Mouse (Mus musculus) heart, postnatal 0 days (tissue): ENCODE results near the gene Snrpg. TPM values are rescaled to one million over a fixed set of nuclear protein-coding genes. Genes with fewer than 3 reads are reported as not detected.

Experiments used
- ATAC-seq: fragments of 200-750 bp; cut with Nextera tagmentation; 2 replicates; pipeline ENCODE4 v1.8.0; 2017; ENCODE audit warnings: low read depth, moderate number of reproducible peaks, moderate library complexity; ENCODE audit not compliant: insufficient read depth
- DNase-seq: peaks from one replicate; pipeline ENCODE4 v3.0.0-alpha.2; 2016; ENCODE audit warnings: low spot score
- H3K27ac ChIP-seq: fragments of 300-500 bp; sonication (generic); 2 replicates; pipeline ENCODE4 v1.5.1; 2014; ENCODE audit warnings: low read depth, mild to moderate bottlenecking
- H3K27me3 ChIP-seq: fragments of 300-500 bp; sonication (generic); 2 replicates; pipeline ENCODE4 v1.6.1; 2014; ENCODE audit warnings: low read length, mixed read lengths; ENCODE audit not compliant: control insufficient read depth, insufficient read depth
- H3K36me3 ChIP-seq: fragments of 300-500 bp; sonication (generic); replicated peaks from 2 replicates; pipeline ENCODE4 v1.6.1; 2014; ENCODE audit warnings: low read length, mixed read lengths; ENCODE audit not compliant: control insufficient read depth, insufficient read depth
- H3K4me1 ChIP-seq: fragments of 300-500 bp; sonication (generic); 2 replicates; pipeline ENCODE4 v1.6.1; 2014; ENCODE audit warnings: antibody characterized with exemption; ENCODE audit not compliant: control insufficient read depth, insufficient read depth
- H3K4me2 ChIP-seq: fragments of 300-500 bp; sonication (generic); 2 replicates; pipeline ENCODE4 v1.6.1; 2014; ENCODE audit warnings: low read depth, mild to moderate bottlenecking, low read length, moderate library complexity
- H3K4me3 ChIP-seq: fragments of 300-500 bp; sonication (generic); 2 replicates; pipeline ENCODE4 v1.5.1; 2014; ENCODE audit warnings: low read depth, low read length
- H3K9ac ChIP-seq: fragments of 300-500 bp; sonication (generic); replicated peaks from 2 replicates; pipeline ENCODE4 v1.6.1; 2014; ENCODE audit warnings: low read depth, low read length, mixed read lengths
- H3K9me3 ChIP-seq: fragments of 300-500 bp; sonication (generic); replicated peaks from 2 replicates; pipeline ENCODE4 v1.6.1; 2016; ENCODE audit warnings: low read length; ENCODE audit not compliant: control insufficient read depth
- CTCF ChIP-seq: IDR thresholded peaks from 2 replicates; pipeline ENCODE4 v1.5.1; 2016; ENCODE audit warnings: antibody characterized with exemption, control low read depth, low read depth
- EP300 ChIP-seq: IDR thresholded peaks from 2 replicates; pipeline ENCODE4 v1.6.1; 2016; ENCODE audit warnings: antibody characterized with exemption, low read depth
- WGBS: fragments of 180-500 bp; shearing (Covaris S2); extraction: QIAGEN DNeasy Blood & Tissue Kit; methylation state at CpG from one replicate; pipeline ENCODE4 v1.1.7; 2014; 5-methylcytosine and 5-hydroxymethylcytosine counted together
- polyA plus RNA-seq: library from polyadenylated mRNA; unstranded; fragments of >200 nt; fragmentation: Nextera tagmentation; extraction: Ambion mirVana; gene quantifications from 2 replicates; pipeline ENCODE4 v1.2.1, GENCODE M21; 2015
- total RNA-seq: library from RNA; depleted of rRNA; stranded (reverse); fragments of >200 nt; gene quantifications from 2 replicates; pipeline ENCODE4 v1.2.3, GENCODE M21; 2014; ENCODE audit warnings: low replicate concordance

Snrpg gene
- total and polyA plus RNA-seq, 2 experiments from 2014 or later, result 35.6 to 170 TPM

DNA sequence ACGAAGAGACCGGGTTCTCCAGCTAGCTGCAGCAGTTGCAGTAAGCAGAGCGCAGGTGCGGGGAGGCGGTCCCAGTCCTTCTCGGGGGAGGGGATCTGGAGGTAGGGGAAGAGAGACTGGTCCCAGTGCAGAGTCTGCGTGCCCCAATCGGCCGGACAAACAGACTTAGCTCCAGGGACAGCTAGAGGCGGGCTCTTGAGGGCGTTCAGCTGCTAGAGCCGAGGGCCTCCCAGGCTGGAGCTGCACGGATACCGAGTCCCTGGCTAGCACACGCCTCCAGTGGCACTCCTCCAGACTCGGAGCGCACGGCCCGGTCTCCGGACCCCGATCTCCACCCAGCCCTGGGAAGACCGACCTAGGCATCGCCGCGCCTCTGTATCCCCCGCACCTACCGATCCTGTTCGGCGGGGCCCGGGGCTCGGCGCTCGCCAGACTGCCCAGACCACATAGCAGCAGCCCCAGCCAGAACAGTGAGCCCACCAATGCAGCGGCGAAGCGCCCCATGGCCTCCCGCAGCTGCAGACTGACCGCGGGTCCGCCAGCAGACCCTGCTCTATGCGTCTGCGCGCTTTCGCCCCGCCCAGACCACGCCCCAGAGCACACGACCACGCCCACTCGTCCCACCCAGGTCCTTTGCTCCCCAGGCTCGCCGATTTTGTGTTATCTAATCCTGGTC is 25.6 kb downstream of the Snrpg start, which contains the start of gene Pcyox1:
TSS of gene Pcyox1 (minus strand) at position 574 of the 676 bp plus-strand sequence.
- WGBS, result under 1% methylated on average over 51 of the region's 51 CpGs
- Histone ChIP-seq H3K4me2 (peak within 1 kb of the TSS; percentile 74), H3K4me1 (peaks cover 24% of the 10 kb centered on the region), H3K9ac (peak within 1 kb of the TSS; percentile 66), H3K4me3 (peak within 1 kb of the TSS; percentile 78), H3K27me3 (no peaks in the 10 kb centered on the region), H3K36me3 (peaks cover 8% of the 10 kb centered on the region), H3K27ac (peak within 1 kb of the TSS; percentile 81), H3K9me3 (no peaks in the 10 kb centered on the region)
- DNase-seq, result peak; percentile 86
- peak; percentile 93 for ATAC-seq
- TF ChIP-seq CTCF (no peak), EP300 (no peak)

GRCm38 (mm10) chr6:86397257-86397980 is 26.3 kb downstream of the Snrpg start:
- peak overlapping the region; percentile 81 for H3K27ac ChIP-seq
- peaks cover 24% of the 10 kb centered on the region for H3K4me1 ChIP-seq
- peak overlapping the region; percentile 66; the same call in 1 of the 2 replicates for H3K9ac ChIP-seq
- ATAC-seq, result no peak; the same call in 1 of the 2 replicates
- H3K4me3 ChIP-seq, result peak overlapping the region; percentile 78
- H3K36me3 ChIP-seq, result peaks cover 1% of the 10 kb centered on the region
- TF ChIP-seq CTCF (no peak), EP300 (no peak)
- no peaks in the 10 kb centered on the region for H3K27me3 ChIP-seq
- DNase-seq, result no peak
- H3K4me2 ChIP-seq, result peak overlapping the region; percentile 74
- no peaks in the 10 kb centered on the region for H3K9me3 ChIP-seq
- WGBS, result 2% methylated on average over 14 of the region's 14 CpGs

DNA sequence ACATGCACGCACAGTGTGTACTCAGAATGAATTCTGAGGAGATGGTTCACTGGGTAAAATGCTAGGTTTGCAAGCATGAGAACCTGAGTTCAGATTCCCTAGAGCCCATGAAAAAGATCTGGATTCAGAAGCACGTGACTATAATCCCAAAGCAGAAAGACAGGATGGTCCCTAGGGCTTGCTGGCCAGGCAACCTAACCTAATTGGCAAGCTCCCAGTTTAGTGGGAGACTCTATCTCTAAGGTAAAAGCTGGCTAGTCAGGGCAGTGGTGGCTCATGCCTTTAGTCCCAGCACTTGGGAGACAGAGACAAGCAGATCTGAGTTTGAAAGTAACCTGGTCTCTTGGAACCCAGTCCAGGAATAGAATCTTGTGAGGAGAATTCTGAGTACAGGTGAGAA is 27.9 kb downstream of the Snrpg start:
- Histone ChIP-seq H3K4me2 (no peak overlapping the region), H3K36me3 (no peaks in the 10 kb centered on the region), H3K4me1 (peaks cover 24% of the 10 kb centered on the region), H3K4me3 (no peak overlapping the region), H3K9me3 (no peaks in the 10 kb centered on the region), H3K9ac (no peak overlapping the region), H3K27ac (no peak overlapping the region), H3K27me3 (no peaks in the 10 kb centered on the region)
- WGBS, result 76% methylated on average over 2 of the region's 2 CpGs
- TF ChIP-seq EP300, result no peak
- TF ChIP-seq CTCF, result no peak
- ATAC-seq (no peak), DNase-seq (no peak)

DNA sequence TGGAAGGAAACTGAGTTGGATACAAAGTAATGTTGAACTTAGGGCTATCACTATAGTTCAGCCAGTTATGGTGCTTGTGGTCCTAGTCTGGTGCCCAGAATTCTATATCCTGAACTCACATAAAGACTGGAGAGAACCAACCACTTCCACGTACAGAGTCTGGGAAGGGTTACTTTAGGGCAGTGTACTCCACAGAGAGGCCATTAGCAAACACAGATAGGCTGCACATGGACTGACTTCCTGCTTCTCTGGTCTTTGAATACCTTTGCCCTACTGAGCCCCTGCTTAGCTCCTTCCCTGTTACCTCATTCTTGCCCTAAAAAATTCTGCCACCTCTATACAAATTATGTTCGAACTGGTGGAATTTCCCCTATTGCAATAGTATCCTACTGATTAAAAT is 28.9 kb downstream of the Snrpg start:
- WGBS, result 73% methylated on average over 2 of the region's 2 CpGs
- Histone ChIP-seq H3K9me3 (no peaks in the 10 kb centered on the region), H3K27me3 (no peaks in the 10 kb centered on the region), H3K36me3 (no peaks in the 10 kb centered on the region), H3K27ac (no peak overlapping the region), H3K4me2 (no peak overlapping the region), H3K4me1 (peaks cover 21% of the 10 kb centered on the region), H3K9ac (no peak overlapping the region), H3K4me3 (no peak overlapping the region)
- TF ChIP-seq EP300 (no peak), CTCF (no peak)
- DNase-seq (no peak), ATAC-seq (no peak)

DNA sequence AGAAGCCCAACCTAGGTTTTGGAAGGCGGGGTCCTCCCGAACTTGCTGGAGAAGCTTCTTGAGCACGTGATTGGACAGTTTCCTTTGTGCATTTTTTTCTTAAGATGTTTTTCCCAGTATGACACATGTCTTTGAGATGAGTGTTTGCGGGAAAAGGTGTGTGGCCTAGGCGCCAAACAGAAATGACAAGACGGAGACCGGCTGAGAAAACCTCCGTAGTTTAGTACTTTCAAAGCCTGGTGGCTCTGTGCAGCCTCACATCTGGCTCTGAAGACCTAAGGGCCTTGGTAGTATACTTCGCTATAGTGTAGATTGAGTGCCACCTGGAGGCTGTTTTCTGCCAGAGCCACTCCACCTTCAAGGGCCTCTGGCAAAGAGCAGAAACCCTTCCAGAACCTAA is 29.9 kb downstream of the Snrpg start:
- DNase-seq (peak; percentile 86), ATAC-seq (peak; percentile 30)
- Histone ChIP-seq H3K4me1 (peaks cover 12% of the 10 kb centered on the region), H3K27ac (no peak overlapping the region), H3K27me3 (no peaks in the 10 kb centered on the region), H3K36me3 (no peaks in the 10 kb centered on the region), H3K4me2 (peak overlapping the region; percentile 46), H3K9ac (no peak overlapping the region), H3K4me3 (0 out of 2 replicates have a peak overlapping the region, but pooled peaks have one; percentile 6), H3K9me3 (no peaks in the 10 kb centered on the region)
- TF ChIP-seq EP300 (no peak), CTCF (peak; percentile 74)
- WGBS, result 5% methylated on average over 9 of the region's 9 CpGs
